Mouse (Mus musculus): ENCODE results near the gene Cacna2d2.

Gene Cacna2d2

DNA sequence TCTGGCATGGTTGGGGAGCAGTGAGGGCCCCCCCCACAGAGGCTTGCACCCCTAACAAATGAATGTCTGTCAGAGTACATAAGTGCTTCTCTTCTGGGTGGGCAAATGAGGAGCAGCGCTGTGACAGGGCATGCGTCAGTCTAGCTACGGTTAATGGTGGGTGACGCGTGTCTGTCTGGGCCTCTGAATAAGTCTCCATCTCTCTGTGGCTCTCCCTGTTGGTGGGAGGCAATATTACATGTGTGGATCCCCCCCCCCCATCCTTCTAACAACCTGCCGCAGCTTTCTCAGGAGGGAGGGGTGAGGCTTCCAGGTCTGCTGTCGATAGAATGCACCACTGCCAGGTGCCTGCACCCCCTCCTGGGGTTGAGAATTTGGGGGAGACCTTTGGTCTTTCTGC is 3.7 kb downstream of the Cacna2d2 start:
- no peak for DNase-seq (ENCODE audit: low read depth)

DNA sequence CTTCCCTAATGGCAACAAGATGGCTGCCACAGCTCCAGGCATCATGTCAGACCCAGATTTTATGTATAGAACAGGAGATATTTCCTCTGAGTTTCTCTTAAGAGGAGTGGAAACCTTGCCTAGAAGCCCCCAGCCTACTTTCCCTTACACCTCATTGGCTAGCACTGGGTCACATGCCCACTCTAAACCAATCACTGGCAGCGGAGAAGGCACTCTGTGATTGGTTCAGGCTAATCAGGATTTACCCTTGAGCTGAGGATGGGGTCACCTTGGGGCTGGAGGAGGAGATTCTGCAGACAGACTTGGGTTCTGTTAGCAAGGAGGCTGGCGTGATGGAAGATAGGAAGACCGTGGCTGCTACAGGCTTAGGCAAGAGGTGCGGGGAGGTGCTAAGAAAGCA is 10.0 kb downstream of the Cacna2d2 start:
- DNase-seq (ENCODE audit: low read depth): no peak

DNA sequence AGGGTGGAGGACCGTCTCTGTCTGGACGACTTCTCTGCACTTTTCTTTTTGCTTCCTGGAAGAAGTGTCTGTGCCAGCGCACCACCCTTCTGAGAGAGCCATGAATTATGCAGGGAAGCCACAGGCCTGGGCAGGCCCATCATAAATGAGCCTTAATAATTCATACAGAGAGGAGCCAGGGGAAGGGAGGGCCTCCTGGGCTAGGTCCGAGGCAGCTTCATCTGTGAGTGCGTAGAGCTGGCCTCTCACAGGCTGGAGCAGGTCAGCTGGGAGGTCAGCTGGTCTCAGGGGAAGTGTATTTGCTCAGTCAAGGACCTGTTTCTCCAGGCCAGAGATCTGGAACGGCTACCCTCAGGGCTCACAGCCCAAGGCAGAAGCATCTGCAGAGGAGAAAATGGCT is 17.7 kb downstream of the Cacna2d2 start:
- no peak for DNase-seq (ENCODE audit: low read depth)

DNA sequence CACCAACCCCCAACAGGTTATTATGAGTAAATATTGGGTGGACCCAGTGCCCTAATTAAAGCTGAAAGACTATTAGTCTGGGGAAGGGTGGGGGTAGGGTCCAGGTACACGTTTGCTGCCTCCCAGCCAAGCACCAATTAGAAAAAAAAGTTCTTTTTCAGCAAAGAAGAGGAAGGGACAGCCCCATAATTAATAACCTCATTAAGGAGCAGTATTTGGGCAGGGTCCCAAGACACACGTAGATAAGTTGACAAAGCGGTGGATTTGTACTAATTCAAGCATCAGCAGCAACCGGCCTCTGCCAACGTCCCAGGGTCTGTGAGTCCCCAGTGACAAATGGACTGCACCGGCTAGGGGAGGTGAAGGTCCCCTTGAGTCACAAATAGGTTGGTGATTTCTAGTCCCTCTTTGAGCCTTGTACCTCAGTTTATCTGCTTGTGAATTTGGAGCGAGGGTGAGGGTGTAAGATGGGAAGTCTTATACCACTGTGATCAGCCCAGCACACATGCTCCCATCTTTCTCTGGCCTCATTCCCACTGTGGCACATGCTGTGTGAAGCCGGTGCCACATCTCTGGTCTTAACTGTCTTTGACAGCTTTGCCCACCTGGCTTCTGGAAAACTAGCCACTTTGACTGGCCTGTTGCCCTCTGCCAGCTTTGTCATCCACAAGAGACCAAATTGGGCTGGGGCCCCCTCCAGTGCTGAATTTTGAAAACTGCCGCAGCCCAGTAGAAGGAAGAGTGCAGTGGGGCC is 20.3 kb downstream of the Cacna2d2 start:
- DNase-seq (ENCODE audit: low read depth): no peak

DNA sequence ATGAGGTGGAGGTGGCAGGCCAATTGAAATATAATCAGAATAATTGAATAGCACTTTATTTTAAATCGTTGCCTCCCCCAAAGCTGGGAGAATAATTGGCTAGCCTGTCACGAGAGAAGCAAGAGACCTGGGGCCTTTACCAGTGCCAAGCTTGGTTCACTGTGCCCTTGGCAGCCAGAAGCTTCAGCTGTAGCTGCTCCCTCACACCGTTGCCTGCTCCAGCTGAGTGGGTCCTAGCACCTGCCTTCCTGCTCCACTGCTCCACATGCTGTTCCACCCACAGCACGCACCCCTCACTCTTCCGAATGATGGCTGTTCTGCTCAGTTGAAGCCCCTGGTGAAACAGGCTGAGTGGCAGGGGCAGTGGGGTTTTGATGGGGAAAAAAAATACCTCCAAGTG is 21.5 kb downstream of the Cacna2d2 start:
- no peak for DNase-seq (ENCODE audit: low read depth)

DNA sequence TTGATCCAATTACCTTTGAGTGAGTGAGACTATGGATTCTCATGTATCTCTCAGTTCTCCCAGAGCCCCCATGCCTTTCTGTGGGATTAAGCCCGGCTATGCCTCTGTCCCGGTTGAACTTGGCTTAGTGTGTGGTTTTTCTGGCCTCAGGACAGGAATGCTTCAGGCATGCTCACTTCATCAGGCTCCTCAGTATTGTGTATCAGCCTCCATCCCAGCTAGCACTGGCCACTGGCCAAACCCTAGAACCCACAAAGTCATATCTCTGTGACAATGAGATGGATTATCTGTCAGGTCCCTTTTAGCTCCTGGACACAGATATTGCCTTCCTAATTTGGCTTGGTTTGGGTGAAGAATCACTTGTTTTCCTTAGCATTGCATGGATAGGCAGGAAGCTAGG is 23.5 kb downstream of the Cacna2d2 start:
- no peak for DNase-seq (ENCODE audit: low read depth)

DNA sequence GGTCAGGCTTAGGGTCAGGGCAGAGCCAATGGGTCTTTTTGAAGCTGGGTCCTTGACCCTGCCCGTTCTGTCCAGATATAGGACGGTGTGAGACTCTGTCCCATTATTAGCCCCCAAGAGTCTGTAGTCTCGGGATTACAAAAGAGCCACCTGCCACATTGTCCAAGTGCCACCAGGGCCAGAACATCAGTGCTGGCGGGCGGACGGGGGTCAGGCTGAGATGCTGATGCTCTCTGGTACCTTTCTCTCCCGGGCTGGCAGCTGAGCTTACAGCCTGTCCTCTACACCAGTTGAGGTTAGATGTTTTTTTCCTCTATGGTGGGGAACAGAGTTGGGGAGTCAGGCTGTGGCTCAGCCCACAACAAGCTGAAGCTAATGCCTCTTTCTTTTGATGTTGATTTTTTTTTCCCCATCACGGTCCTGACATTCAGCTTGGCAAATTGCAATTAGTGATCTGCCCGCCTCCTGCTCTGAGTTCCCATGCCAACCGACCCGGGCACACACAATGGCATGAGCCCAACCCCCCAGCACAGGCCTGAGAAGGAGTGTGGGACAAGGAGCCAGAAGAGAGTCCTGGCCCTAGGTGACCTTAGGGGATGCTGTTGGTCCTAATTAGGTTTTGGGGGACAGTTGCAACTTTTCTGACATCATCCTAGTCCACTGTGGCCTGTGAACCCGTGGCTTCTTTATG is 25.2 kb downstream of the Cacna2d2 start:
- no peak for DNase-seq (ENCODE audit: low read depth)

DNA sequence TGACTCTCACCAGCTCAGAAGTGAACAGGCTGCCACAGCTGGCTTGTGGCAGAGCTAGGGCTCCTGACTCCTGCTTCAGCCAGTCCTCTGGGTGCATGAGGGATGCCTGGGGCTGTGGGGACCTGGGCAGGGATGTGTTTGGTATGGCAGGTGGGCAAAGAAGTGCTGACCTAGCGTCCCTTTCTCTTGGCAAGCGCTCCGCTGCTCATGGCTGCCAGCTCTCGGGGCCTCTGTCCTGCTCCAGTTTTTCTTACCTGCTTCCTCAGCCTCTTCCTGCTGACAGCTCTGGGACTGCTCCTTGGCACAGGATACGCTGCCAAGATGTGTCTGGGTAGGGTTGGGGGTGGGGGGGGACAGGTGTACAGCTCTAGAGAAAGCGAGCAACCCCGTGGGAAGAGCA is 28.5 kb downstream of the Cacna2d2 start:
- no peak for DNase-seq (ENCODE audit: low read depth)

DNA sequence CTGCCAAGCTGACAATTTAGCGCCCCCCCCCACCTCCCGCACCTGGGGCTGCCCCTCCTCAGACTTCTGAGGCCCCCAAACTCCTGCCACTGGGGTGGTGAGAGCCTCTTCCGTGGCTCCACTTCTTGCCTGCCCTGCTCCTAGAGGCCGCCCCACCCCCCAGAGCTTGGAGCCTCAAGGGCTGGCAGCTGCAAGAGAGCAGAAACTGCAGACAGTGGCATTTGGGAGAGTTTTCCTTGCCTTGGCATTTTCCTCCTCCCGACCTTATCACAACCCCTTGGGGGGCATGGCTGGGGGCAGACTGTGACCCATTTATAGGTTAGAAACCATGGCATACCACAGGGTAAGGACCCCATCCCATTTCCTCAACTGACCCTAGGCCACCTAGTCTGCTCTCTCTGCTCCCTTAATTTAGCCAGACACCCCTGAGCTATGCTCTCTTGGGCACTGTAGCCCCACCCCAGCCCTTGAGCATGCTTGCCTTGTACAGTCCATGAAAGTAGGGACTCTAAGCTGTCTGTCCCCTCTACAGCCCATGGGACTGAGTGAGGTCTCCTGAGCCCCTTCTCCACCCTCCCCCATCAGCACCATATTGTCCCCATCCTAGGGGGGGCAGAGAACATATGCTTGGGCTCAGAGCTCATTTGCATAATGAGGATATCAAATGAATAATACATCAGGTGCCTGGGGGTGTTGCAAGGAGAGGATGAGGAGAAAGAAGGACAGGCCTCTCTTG is 29.2 kb downstream of the Cacna2d2 start:
- no peak for DNase-seq (ENCODE audit: low read depth)

DNA sequence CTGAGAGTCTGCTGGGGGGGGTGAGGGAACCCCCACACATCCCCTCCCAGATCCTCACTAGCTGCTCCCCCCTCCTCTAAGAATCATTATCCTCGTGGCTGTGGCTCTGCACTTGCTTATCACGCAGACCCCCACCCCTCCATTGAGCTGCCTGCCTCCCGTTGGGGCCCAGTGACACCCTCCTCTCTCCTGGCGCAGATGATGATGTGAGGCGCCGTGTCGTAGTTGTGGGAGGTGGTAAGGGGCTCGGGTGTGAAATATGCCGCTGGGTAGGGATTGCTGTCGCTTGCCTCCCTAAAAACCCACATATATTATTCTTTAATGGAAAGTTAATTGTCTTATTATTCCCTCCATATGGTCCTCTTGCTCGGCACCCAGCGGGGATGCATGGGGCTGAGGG is 31.0 kb downstream of the Cacna2d2 start:
- DNase-seq (ENCODE audit: low read depth): no peak

DNA sequence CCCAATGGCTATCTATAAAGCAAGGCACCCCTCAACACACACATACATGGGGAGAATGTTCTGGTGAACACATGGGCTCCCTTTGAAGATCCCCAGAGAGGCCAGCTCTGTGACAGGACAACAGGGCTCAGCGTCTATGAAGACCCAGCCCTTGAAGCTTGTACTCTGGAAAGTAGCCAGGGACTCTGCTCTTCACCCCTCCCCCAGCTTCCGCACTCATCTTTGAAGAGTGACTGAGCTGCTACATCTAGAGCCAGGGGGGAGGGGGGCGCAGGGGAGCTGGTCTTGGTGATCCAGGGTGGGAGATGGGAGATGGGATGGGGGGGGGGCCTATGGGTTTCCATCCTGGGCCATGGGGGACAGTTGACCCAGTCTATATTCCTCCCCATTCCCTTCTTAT is 33.1 kb downstream of the Cacna2d2 start:
- DNase-seq (ENCODE audit: low read depth): no peak

DNA sequence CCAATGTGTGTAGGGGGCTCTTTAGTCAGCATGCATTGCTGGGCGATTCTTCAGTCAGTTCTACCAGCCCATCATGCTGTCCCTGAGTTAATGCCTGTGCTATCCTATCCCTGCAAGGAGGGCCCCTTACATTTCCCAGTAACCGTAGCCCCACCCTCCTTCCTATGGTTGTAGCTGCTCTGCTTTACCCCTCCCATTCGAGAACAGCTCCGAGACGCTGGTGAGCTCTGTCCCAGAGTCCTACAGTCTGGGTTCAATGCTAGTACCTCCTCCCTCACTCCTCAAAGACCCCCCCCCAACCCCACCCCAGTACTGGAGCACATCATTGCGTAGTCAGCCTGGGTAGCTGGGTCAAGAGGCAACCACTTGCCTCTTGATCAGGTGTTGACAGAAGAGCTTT is 35.4 kb downstream of the Cacna2d2 start:
- no peak for DNase-seq (ENCODE audit: low read depth)

DNA sequence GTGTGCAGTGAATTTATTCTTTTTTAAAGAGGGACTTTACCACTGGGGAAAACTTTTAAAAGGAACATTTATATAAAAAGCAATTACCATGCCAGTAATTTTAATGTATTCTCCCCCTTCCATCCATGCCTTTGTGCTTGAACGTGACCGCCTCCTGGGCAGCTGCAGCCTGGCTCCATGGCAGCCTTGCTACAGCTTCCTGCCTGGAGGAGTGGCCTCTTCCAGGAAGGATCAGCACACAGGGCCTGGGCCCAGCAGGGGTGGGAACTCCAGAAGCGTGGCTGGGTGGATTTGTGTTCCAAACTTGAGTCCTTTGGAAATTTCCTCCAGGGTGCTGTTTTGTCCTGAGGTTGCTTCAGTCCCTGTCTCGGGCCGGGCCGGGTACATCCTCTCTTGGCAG is 35.9 kb downstream of the Cacna2d2 start:
- no peak for DNase-seq (ENCODE audit: low read depth)

DNA sequence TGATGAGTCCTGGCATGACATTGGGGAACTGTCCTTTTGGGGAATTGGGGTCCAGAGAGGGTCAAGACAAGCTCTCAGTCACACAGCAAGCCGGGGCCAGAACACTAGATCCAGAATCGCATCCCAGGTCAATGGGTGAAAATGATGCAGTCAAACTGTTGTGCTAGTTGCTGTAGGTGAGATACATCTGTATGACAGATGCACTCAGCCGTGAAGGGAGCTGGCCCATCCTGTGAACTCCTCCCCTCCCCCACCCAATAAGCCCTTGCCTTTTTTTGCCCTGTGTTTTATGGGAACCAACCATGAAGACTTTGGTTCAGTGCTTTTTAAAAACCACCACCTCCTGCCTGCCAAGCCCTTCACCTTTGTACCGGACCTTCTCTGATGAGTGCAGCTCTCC is 43.5 kb downstream of the Cacna2d2 start:
- DNase-seq (ENCODE audit: low read depth): no peak

DNA sequence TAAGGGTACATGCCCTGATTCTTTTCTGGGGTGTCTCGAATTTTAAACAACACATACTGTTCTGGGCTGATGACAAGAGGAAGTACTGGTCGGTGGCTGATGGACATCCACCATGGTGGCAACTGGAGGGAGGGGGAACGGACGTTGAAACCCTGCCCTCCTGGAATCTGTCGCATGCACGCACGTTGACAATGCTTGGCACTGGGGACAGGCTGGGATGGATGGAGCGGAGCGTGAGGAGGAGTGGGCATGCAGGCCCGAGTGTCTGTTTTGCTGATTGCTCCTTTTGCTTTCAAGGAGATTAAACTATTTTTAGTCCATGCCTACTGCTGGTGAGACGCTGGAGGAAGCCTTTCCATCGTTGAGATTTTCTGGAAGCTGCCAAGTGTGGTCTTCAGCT is 43.9 kb downstream of the Cacna2d2 start:
- no peak for DNase-seq (ENCODE audit: low read depth)

DNA sequence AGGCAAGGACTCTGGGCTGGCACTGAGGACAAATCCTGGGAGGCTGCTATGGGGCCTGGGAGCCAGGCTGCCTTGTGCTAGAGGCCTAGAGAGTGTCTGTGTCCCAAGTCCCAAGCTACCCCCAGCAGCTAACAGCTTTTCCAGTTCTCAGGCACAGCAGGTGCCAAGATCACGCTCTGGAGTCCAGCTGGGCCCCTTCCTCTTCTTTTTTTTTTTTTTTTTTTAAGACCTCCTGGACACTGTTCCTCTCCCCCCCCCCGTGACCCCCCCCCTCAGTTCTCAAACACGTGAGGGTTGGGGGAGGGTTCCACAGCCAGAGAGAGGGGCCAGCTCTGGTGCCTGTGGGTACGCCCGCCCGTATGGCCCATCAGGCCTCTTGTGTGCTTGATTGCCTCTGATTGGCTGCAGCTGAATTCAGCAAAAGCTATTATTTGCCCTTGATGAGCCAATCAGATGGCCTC is 45.6 kb downstream of the Cacna2d2 start:
- DNase-seq (ENCODE audit: low read depth): no peak

DNA sequence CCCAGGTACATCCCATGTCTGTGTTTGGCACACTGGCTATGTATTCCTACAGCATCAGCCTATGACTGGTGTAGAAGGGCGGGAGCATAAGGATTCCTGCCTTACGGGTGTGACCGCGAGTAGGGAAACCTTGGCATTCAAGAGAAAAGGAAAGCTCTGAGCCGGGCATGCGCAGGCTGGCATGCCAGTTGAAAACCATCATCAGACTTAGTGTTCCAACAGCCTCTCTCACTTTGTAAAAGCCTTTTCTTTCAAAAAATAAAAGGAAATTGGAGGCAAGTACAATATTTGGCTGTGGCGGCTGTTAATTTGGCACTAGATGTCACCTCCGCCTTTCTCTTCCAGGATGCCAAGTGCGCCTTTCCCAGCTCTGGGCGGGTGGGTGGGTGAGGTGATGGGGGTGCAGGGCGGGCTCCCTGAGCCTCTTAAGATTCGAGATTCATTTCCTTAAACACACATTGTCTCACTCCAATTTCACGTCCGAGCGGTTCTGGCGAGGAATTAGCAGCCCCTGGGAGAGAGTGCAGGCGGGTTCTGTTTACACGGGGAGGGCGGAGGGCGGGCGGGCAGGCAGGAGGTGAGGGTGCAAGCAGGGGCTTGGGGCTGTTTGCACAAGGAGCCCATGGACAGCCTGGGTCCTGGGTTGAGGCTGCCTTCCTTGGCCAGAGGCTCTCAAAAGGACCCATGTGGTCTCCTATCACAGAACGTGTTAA is 49.5 kb downstream of the Cacna2d2 start:
- DNase-seq (ENCODE audit: low read depth): no peak

DNA sequence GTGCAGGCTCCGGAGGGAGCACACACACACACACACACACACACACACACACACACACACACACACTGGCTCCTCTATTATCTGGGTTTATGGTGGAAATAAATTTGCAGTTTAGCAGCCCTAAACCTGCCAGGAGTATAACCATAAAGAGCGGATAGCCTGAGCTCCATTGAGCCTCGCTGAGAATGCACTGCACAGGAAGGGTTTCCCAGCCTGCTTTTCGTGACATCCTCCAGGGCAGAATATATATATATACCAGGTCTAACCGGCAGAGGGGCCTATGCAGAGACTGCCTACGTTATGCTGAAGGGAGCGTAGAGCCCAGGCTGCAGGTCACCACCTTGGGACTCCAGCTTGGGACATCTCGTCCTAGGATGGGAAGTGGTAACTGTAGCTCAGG is 52.0 kb downstream of the Cacna2d2 start:
- no peak for DNase-seq (ENCODE audit: low read depth)

DNA sequence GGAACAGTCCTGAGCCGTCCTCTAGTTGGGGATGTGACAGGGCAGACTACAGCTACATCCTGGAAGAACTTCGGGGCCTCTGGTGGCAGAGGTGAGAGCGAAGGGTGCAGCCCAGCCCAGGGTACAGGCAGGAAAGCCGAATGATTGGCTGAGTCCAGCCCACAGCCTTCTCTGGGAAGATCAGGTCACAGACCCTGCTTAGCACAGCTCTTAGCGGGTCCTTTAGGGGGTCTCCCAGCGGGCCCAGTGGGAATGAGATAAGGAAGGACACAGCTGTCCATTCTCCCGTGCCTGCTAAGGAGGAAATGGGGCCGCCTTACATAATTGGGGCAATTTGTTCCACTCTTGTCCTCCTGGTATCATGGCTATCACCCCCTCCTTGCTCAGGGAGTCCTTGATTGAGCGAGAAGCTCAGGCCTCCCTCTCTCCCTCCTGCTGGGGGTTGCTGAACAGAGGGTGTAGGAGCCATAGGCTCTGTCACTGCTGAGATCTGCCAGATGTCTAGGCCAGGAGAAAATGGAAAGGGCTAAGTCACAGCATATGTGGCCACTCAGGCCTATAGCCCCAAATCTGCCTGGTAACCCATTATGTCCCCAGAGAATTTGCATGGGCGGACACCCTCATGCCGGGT is 52.6 kb downstream of the Cacna2d2 start:
- DNase-seq (ENCODE audit: low read depth): no peak

DNA sequence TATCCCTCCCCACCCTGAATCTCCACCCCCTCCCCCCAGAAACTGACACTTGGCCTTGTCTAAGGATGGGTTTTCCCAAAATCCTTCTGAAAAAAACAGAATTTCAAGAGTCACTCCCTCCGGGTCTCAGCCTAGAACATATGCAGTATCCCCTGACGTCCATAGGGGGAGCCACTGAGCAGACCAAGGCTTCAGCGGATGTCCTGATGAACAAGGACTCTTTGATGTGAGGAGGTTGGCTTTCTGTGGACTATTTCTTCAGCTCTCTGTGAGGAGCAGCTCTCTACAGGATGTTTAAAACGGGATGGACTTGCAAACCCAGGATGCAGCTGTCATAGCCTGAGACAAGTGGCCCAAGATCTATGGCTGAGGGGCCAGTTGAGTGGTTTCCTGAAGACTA is 53.1 kb downstream of the Cacna2d2 start:
- no peak for DNase-seq (ENCODE audit: low read depth)

DNA sequence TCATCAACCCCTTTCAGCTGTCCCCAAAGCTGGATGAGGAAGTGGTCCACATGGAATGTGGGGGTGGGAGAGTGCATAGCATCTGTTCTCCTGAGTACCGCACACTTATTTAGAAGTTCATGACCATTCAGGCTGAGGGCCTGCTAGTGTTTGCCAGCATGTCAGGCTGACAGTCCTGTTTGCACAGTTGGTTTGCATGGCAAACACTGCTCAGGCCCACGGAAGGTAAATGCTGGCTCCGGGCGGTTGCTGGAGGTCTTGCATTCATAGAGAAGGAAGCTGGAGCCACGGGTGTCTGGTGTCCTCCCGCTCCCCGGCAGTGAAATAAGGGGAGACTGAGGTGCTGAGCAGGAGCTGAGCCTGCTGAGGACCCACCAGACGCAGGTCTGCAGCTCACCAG is 53.7 kb downstream of the Cacna2d2 start:
- no peak for DNase-seq (ENCODE audit: low read depth)

DNA sequence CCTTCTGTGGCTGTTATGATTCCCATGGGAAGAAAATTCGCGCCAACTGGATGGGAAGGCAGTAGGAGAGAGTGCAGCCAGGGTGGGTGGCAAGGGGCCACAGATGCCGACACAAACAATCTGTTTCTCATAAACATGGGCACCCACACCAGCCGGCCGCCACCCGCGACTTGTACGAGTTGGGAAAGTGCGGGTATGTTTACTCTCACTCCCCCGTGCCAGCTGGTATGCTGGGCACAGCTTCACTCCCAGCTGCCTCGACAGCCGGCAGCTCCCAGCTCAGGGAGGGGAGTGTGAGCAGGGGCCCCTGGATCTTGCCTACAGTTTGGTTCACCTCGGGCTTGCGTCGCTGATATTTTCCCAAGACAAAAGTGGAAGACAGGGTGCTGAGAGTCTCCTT is 57.3 kb downstream of the Cacna2d2 start:
- no peak for DNase-seq (ENCODE audit: low read depth)

All from fibroblast of lung, adult 2 months (primary cell).